Mouse (Mus musculus): ENCODE results near the gene Dennd6b. TPM values are rescaled to one million over a fixed set of nuclear protein-coding genes. Genes with fewer than 3 reads are reported as not detected.

Gene Dennd6b
- polyA plus RNA-seq, 1 experiment = 13.6 TPM

DNA sequence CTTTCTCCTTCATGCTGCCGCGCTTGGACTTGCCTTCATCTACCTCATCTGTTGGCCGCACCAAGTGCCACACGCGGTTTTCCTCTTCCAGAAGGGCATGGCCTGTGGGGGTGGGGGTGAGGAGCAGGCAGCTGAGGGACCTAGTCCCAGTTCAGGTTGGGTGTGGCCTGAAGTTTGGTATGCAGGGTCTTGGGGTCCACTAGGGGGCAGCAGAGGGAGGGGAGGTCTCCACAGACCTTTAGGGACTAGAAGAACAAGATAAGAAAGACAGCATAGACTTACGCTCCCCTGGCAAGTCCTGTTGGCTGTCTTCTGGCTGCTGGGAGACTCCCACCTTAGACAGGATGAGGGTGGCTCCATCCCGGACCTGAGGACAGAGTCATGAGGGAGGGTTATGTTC is 38.3 kb downstream of the Dennd6b start:
- no peak for DNase-seq (ENCODE audit: low read depth)

DNA sequence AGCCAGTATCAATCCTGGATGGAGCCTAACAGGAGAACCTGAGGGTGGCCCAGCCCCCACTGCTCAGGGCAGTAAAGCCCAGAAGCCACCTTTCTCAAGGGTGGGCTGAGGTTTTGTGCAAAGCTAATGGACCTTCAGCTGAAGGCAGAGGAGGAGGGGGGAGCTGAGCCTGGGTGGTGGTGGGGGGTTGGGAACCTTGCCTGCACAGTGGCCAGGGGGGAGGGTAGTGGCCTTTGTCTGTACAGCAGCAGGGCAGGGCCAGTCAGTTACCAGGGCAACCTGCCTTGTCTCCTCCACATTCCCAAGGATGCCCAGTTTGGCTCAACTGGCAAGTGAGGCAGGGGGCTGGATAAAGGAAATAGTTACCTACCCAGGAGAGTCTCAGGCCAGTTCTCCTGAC is 44.0 kb downstream of the Dennd6b start:
- no peak for DNase-seq (ENCODE audit: low read depth)

DNA sequence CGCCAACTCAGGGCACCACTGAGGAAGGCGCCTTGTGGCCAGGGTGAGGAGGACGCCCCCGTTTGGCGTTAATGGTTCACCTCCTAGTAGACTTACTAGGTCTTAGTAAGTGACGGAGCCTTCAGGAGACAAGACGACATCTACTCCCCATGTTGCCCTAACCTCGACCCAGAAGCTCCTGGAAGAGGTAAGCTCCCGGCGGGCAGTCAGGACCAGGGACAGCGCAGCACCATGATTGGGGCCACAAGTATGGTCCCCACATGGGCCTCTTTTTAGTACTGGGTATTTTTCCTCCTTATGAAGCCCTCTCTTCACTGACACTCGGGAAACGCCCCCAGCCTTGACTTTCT is 46.3 kb downstream of the Dennd6b start:
- DNase-seq (ENCODE audit: low read depth) = no peak

DNA sequence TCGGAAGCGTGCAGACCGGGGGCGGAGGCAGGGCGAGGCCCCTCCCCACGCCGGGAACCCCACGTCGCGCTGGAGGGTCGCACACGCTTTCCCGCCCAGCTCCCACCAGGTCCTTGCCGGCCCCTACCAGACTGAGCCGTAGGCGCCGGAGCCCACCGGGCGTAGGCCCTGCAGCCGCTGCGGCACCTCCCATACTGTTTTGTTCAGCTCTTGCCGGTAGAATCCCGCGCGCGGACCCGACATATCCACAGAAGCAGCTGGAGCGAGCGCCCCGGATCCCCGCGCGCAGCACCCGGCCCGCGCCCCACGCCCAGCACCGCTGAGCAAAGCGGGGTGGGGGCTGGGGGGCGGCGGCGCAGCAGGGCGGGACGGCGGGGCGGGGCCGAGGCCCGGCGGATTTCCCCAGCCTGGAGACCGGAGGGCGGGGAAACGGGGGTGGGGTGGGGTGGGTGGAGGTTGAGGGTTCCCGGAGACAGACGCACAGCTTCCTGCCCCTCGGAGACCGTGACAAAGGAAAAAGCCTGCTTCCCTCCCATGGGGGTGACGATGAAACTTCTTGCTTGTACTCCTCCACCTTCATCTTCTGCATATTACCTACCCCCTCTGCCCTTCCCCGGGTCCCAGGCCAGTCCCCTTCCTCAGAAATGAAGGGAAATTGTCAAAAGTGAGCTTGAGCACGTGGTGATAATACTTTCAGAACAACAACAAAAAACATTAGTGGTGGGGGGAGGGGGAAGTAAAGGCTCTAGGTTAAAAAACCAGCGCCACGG is 46.8 kb downstream of the Dennd6b start, which contains the start of gene Mapk11:
TSS of gene Mapk11 (minus strand) at position 358 of the 770 bp plus-strand sequence.
- DNase-seq (ENCODE audit: low read depth) = no peak

DNA sequence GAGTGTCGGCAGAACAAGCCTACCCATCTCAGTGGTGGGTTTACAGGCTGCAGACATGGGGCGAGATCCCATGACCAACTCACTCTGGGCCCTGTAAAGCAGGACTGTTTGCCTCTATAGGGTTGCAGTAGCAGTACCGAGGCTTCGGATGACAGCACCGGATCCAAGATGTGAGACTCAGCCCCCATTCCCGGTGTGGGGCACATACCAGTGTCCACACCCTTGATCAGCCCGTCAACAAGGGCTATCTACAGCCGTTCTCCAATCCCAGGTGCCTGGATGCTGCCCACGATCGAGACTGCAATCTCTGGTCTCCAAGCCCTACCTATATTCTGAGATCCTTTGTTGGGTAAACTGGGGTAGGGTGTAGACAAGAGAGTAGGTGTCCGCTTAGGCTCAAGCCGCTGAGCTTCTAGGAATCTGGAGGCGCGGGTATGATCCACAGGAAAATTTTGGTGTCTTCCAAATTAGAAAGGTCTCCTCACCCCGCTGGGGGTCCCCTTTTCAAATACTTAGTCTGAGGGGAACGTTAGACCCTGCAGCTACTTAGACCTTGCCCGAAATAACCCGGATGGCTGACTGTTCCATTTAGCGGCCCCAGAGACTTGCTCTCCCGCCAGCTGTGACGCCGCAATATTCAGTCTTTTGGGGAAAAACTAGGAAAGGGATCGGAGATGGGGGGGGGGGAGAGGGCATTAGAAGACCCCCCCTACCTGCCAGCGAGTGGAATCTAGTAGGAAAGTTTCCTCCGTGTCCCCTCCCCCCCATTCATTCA is 47.6 kb downstream of the Dennd6b start:
- DNase-seq (ENCODE audit: low read depth) = no peak

DNA sequence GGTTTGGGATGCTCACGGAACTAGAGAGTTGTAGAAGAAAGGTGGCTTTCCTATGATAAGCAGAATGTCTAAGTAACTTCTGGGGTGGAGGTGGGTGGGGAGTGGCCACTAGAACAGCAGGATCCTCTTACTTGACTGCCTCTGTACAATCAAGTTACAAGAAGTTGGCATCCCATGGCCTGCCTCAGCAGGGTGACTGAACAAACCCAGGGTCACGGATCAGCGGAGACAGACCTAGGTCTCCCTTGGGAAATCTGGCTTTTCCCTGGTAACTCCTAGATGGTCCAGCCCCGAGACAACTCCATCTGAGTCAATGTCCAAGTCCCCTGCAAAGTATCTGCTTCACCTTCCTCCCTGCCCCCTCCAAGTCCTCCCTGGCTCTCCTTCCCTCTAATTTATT is 48.4 kb downstream of the Dennd6b start:
- no peak for DNase-seq (ENCODE audit: low read depth)

DNA sequence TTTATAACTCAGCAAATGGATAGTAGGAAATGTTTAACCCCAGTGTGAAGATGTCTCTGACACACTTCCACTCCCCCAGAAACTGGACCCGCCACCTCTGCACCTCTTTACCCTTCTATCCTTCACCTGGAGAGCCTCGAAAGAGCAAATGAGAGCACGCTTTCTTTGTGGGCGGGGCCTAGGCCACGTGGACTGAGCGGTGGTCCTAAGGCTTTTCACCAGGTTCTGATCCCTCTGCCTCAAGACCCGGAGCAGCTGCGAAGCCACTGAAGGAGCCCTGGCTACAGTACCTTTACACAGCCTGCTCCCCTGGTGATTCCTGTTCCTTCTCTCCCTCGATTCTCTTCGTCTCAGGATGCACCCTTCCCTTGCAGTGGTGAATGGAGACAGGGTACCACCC is 48.8 kb downstream of the Dennd6b start:
- no peak for DNase-seq (ENCODE audit: low read depth)

DNA sequence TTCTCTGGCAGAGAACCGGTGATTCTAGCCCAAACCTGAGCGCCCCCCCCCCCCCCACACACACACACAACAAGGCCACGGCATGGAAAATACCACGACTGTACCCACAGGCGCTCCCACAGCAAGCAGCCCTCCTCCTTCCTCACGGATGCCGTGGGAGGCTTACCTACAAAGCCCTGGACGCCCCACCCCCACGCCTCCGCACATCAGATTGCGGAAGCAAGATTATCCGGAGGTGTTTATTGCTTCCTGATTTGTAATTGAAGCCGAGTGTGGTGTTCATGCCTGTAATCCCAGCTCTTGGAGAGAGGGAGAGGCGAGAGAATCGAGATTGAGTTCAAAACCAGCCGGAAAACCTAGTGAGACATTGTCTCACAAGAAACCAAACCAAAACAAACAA is 49.3 kb downstream of the Dennd6b start:
- DNase-seq (ENCODE audit: low read depth) = no peak

DNA sequence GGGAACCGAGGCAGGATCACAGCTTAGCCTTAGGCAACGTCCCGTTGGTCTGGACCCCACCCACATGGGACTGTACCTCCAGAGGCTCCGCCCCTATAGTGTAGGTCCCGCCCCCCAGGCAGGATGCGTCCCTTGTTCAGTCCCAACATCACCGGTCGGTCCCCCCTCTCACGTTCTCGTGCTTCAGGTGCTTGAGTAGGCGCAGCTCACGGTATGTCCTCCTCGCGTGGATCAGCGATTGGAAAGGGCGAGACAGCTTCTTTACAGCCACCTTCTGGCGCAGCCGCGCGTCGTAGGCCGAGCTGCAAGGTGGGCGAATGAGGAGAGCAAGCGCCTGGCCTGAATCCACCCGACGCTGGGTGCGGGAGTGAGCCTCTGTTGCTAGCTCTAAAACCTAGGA is 49.8 kb downstream of the Dennd6b start:
- DNase-seq (ENCODE audit: low read depth) = no peak

DNA sequence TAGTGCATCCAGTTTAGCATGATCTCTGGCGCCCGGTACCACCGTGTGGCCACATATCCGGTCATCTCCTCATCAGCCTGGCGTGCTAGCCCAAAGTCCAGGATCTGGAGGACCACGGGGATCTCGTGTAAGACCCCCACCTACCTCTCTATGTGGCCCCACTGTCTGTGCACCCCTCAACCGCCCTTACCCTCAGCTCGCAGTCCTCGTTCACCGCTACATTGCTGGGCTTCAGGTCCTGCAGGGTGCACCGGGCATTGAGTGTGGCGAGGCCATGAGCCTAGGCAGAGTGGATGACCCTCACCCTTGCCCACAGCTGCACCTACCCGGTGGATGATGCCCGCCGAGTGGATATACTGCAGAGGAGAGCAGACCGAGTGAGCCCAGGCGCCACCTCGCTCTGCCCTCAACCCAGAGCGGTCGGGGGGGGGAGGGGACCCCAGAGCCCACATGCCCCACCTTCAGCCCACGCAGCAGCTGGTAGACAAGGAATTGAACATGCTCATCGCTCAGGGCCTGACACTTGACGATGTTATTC is 50.4 kb downstream of the Dennd6b start:
- DNase-seq (ENCODE audit: low read depth) = no peak

DNA sequence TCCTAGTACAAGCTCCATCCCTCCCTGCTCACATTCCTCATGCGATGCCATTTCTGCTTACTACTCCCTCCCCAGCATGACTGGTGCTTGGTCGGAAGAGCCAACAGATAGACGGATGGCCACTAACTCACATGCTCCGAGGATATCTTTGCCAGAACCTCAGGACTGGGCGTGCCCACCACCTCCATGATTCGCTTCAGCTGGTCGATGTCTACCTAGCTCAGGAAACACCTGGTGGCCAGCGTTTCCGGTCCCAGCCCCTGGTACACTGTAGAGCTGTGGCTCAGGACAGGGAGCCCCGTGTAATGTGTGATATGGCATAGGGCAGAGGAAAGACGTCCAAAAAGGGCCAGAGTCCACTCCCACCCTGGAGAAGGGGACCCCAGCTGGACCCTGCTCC is 51.3 kb downstream of the Dennd6b start:
- DNase-seq (ENCODE audit: low read depth) = no peak

DNA sequence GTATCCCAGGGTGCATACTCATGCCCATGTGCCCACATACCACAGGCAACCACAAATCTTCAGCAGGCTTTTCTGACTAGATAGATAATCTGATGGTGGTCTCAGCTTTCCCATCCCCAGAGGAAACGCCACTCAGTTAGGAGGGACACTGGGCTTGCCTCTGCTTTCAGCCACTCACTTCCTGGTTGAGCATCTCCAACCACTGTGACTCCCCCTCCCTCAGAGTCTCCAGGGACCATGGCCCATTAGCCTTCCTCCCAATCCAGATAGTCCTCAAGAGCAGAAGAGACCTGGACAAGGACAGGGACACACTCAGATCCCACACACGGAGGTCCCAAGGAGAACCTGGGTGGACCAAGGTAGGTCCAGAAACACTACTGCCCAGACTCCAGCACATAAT is 53.2 kb downstream of the Dennd6b start:
- no peak for DNase-seq (ENCODE audit: low read depth)

DNA sequence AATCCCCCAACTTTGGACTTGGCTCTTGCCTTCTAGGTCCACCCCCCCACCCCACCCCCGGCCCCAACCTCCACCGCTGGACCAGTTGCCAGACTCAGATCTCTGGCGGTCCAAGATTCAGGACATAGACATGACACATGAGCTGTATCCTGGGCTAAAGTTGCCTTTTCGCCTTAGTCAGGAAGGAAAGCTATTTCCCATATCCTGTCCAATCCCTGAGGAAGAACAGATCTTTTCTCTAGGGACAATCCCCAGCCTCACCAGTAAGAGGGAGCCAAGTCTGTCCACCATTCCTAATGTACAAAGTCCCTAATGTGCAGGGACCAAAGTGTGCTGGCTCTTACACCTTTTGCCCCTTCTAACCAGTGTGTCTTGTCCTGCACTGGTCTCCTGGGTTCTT is 54.4 kb downstream of the Dennd6b start:
- no peak for DNase-seq (ENCODE audit: low read depth)

DNA sequence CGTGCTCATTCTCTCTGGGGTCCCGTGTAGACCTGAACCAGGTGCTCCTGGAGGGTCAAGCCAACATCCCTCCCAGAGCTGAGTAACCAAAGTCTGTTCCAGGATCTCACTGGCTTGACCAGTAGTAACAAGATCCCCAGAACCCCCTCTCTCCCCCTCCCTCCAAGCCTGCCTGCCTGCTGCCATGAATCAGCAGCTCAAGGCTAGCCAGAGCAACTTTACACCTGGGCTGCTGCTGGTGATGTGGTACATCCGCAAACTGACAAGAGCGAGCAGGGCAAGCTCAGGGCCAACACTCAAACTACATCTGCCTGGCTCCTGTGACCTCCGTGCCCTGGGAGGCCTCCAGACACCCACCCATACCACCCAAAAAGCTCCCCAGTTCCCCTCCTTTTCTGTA is 54.9 kb downstream of the Dennd6b start:
- DNase-seq (ENCODE audit: low read depth) = no peak

DNA sequence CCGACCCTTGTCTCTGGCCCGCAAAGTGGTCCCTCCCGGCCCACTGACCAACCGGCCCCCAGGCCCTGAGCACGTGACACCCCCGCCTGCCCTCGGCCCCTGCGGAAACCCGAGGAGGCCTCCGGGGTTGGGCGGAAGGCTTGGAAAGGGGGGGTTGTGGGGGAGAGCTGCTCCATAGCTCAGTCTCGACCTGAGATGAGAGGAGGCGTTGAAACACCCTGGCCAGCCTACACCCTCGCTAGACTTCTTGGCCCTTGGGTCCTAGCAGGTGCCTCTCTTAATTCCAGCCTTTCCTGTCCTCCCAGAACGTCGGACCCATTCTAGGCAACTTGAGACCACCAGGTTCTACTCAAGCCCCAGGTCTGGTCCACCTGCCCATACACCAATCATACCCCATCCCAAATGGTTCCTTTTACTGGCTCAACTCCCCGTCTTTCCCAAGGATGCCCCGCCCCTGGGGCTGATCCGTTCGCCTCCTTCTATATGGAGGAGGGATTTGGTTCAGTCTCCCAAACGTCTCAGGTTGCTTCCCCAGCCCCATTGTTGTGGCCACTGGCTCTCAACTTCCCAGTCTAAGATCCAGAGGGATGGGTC is 55.5 kb downstream of the Dennd6b start, which contains the start of gene Mapk12:
TSS of gene Mapk12 (minus strand) at position 45 of the 594 bp plus-strand sequence.
- DNase-seq (ENCODE audit: low read depth) = no peak

DNA sequence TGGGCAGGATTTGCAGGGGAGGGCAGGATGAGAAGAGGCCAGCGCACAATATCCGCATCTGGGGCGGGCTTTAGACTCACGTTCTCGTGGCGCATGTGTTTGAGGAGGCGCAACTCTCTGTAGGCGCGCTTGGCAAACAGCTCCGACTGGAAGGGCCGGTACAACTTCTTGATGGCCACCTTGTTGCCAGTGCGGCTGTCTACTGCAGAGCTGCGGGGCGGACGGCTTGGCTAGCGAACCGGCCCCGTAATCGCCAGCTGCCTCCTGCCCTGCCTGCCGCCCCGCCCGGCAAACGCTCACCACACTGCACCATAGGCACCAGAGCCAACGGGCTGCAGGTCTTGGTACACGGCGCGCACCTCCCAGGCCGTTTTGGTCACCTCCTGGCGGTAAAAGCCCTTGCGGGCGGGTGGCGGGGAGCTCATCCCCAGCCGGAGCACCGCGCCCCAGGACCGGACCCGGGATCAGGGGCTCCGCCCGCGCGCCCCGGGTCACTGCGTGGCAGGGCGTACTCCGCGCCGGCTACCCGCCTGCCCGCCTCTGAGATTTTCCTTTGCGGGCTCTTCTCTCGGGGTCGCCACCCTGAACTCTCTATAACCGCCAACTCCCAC is 56.1 kb downstream of the Dennd6b start:
- DNase-seq (ENCODE audit: low read depth) = no peak

DNA sequence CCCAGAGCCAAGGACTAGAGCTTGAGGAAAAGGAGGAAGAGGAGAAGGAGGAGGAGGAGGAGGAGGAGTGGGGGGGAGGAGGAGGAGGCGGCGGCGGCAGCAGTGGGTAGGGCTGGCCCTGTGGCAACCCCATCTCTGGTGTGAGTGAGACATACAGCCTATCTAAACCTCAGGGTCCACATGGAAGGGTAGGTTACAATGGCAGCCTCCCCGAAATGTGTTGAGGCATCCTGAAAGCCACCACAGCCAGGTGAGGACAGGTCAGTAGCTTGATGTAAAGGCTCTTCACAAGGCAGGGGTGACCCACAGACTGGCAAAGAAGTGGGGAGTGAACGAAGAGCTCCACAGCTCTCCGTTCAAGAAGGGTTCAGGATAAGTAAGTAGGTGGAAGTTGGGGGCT is 57.8 kb downstream of the Dennd6b start:
- no peak for DNase-seq (ENCODE audit: low read depth)

DNA sequence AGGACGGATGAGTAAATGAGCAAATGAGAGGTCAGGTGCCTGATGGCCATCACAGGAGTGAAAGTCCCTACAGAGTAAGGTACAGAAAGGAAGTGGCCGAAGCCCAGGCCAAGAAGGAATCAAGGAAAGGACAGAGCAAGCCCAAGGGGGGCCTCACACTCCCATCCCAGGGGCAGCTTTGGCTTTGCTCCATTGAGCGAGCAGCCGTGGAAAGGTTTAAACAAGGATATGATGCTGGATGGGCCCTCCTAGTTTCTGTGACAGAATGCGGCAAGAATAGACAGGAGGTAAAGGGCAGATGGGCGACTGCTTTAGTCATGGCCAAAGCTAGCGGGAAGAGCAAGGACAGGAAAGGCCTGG is 58.3 kb downstream of the Dennd6b start:
- no peak for DNase-seq (ENCODE audit: low read depth)

DNA sequence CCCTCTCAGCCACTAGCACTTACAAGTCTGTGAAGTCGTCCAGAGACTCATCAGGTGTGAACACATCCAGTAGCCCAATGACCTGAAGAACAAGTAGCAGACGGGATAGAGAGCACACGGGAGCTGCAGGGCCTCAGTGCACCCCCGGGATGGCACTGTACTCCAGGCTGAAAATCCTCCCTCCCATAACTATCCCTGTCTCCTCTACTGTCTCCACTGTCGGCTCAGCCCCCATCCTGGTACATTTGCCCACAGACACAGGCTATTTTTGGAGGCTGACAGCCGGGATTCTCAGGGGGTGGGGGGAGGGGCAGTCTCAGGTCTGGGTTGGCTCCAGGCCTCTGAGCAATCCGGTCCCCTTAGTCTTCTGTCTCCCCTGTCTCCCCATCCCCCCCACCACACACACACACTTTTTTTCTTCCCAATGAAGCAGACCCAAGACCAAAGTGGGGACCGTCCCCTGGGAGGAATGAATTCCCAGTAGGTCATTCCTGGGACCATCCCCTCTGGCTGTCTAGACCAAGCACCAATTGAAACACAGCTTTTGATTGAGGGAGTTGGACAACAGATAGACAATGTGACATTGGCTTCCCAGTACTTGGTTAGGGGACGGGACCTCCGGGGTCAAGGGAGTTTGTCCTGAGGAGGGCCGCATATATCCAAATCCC is 58.8 kb downstream of the Dennd6b start:
- DNase-seq (ENCODE audit: low read depth) = no peak

DNA sequence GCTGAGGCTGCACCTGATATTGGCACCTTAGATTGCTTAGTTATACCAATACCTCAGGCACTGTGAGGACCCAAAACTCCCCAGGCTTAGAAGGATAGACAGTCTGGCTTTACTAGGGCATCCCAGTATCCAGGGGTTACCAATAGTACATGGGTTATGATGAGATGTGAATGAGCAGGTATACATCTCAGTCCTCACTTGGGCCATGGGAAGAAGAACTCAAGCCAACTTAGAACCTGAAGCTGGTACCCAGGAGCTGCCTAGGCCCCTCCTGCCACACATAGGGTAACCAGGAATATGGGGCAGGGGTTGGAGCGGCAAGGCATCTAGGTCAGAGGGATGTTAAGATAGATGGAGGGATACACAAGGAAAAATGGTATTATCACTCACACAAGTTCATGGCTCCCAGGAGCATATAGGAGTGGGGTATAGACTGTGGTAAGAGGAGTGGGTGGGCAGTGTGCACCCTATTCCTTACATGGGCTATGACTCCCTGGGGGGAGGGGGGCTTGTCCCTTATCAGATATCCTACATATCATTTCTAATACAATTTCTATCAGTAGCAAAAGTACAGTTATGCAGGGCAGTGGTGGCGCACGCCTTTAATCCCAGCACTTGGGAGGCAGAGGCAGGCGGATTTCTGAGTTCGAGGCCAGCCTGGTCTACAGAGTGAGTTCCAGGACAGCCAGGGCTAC is 59.7 kb downstream of the Dennd6b start:
- DNase-seq (ENCODE audit: low read depth) = no peak

Measured in gonadal fat pad, adult 2 months (tissue).